In genomic region chr11:54427695-54428352, GRCm38 (mm10) we compare ENCODE assay signal across 1 mouse cellular context.
TF ChIP-seq lines count a peak whose summit lies in the region.

No protein-coding gene starts in this region.

TF ChIP-seq in MEL, 35 proteins besides CTCF, POLR2A, EP300 and RAD21 (continued from another document):
- TF ChIP-seq ZKSCAN1 (IDR thresholded peaks at IDR 0.05; ENCODE audit: low read depth, low read length) (0 out of 2 replicates have a peak, but pooled peaks have one; percentile 13), GATA1 (IDR thresholded peaks at IDR 0.05; ENCODE audit: low read depth, low read length) (peak; percentile 70), MAFK (IDR thresholded peaks at IDR 0.05; ENCODE audit: borderline replicate concordance, low read depth, low read length) (no peak), JUND (IDR thresholded peaks at IDR 0.05; ENCODE audit: low read depth, low read length) (no peak), MAZ (IDR thresholded peaks at IDR 0.05; ENCODE audit: low read depth, low read length) (peak; percentile 69; the same call in 1 of the 2 replicates), SMC3 (IDR thresholded peaks at IDR 0.05; ENCODE audit: low read depth, low read length) (no peak), MYB (IDR thresholded peaks at IDR 0.05; ENCODE audit: low read depth, low read length) (peak; percentile 93), RCOR1 (IDR thresholded peaks at IDR 0.05; ENCODE audit: low read depth, low read length) (peak; percentile 58), SIN3A (IDR thresholded peaks at IDR 0.05; ENCODE audit: low read length) (peak; percentile 76; the same call in 1 of the 2 replicates), HCFC1 (IDR thresholded peaks at IDR 0.05; ENCODE audit: low read depth, low read length) (peak; percentile 34; the same call in 1 of the 2 replicates), TBP (IDR thresholded peaks at IDR 0.05; ENCODE audit: low read depth, low read length) (peak; percentile 85), NRF1 (IDR thresholded peaks at IDR 0.05; ENCODE audit: insufficient read depth, low read depth, low read length, poor library complexity, severe bottlenecking) (no peak), MXI1 (IDR thresholded peaks at IDR 0.05; ENCODE audit: low read depth, low read length) (peak; percentile 12), ETS1 (IDR thresholded peaks at IDR 0.05; ENCODE audit: low read depth, low read length) (peak; percentile 82; the same call in 1 of the 2 replicates), NELFE (IDR thresholded peaks at IDR 0.05; ENCODE audit: low read depth, low read length) (peak; percentile 67), TCF12 (IDR thresholded peaks at IDR 0.05; ENCODE audit: low read depth, low read length) (peak; percentile 53; the same call in 1 of the 2 replicates), MYC (IDR thresholded peaks at IDR 0.05; ENCODE audit: low read depth, low read length) (peak; percentile 84), ELF1 (IDR thresholded peaks at IDR 0.05; ENCODE audit: low read depth, low read length) (0 out of 2 replicates have a peak, but pooled peaks have one; percentile 29), CHD1 (IDR thresholded peaks at IDR 0.05; ENCODE audit: low read depth, low read length) (peak; percentile 74; the same call in 1 of the 2 replicates)
TF ChIP-seq in MEL: peak in this region for 17.
